Mouse (Mus musculus) heart, embryonic 16.5 days (tissue): Measurements from ENCODE around the gene Ndufa5. TPM values are rescaled to one million over a fixed set of nuclear protein-coding genes. Genes with fewer than 3 reads are reported as not detected.
A peak's percentile ranks its signal among the peaks of the same experiment; 100 is the strongest.

ENCODE experiments used
- ATAC-seq: fragments of 200-750 bp; cut with Nextera tagmentation; replicated peaks from 2 replicates; pipeline ENCODE4 v1.8.0; 2017; ENCODE audit warnings: moderate number of reproducible peaks; ENCODE audit not compliant: insufficient read depth, low FRiP score; ENCODE audit errors: extremely low read depth
- H3K27ac ChIP-seq: fragments of 300-500 bp; sonication (generic); 2 replicates; pipeline ENCODE4 v1.5.1; 2014; ENCODE audit warnings: mild to moderate bottlenecking, low read length, control low read depth, moderate library complexity
- H3K27me3 ChIP-seq: fragments of 300-500 bp; sonication (generic); 2 replicates; pipeline ENCODE4 v1.6.1; 2014; ENCODE audit warnings: low read length, mixed read lengths; ENCODE audit not compliant: control insufficient read depth, insufficient read depth
- H3K36me3 ChIP-seq: fragments of 300-500 bp; sonication (generic); 2 replicates; pipeline ENCODE4 v1.6.1; 2014; ENCODE audit not compliant: control insufficient read depth, insufficient read depth
- H3K4me1 ChIP-seq: fragments of 300-500 bp; sonication (generic); 2 replicates; pipeline ENCODE4 v1.6.1; 2014; ENCODE audit warnings: low read length, mixed read lengths; ENCODE audit not compliant: control insufficient read depth, insufficient read depth
- H3K4me2 ChIP-seq: fragments of 300-500 bp; sonication (generic); 2 replicates; pipeline ENCODE4 v1.6.1; 2014; ENCODE audit warnings: low read depth, mild to moderate bottlenecking, control low read depth, low read length
- H3K4me3 ChIP-seq: fragments of 300-500 bp; sonication (generic); 2 replicates; pipeline ENCODE4 v1.5.1; 2014; ENCODE audit warnings: mild to moderate bottlenecking, control low read depth, low read length
- H3K9ac ChIP-seq: fragments of 300-500 bp; sonication (generic); 2 replicates; pipeline ENCODE4 v1.6.1; 2014; ENCODE audit warnings: low read length, control low read depth
- H3K9me3 ChIP-seq: fragments of 300-500 bp; sonication (generic); replicated peaks from 2 replicates; pipeline ENCODE4 v1.6.1; 2016; ENCODE audit warnings: low read length; ENCODE audit not compliant: control insufficient read depth
- WGBS: fragments of 180-500 bp; shearing (Covaris S2); extraction: QIAGEN DNeasy Blood & Tissue Kit; methylation state at CpG from one replicate; pipeline ENCODE4 v1.1.7; 2014; 5-methylcytosine and 5-hydroxymethylcytosine counted together
- polyA plus RNA-seq: library from polyadenylated mRNA; unstranded; fragments of >200 nt; fragmentation: Nextera tagmentation; extraction: Ambion mirVana; gene quantifications from 2 replicates; pipeline ENCODE4 v1.2.1, GENCODE M21; 2015

Ndufa5 gene
- polyA plus RNA-seq, 1 experiment from 2014 or later, result 771 TPM

DNA sequence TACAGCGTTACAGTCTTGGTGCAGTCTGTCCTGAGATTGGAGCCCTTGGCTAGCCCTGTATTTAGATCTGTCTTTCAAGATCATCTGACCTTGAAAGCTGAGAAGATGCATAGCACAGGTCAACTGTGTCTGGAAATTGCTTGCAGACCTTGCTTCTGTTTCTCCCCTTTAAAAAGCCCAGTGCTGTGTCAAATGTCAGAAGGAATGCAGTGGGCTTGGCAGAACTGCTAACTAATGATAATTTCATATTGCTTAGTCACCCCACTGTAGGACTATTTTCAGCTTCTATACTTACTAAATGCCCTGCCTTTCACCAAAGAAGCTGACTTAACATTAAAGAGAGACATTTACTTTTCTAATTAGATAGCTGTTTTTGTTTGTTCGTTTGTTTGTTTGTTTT is 27.7 kb upstream of the Ndufa5 start:
- no peak for ATAC-seq
- Histone ChIP-seq H3K4me3 (no peak overlapping the region), H3K9ac (no peak overlapping the region), H3K27me3 (no peaks in the 10 kb centered on the region), H3K4me1 (peaks cover 18% of the 10 kb centered on the region), H3K27ac (peak overlapping the region; percentile 65), H3K4me2 (no peak overlapping the region), H3K9me3 (no peaks in the 10 kb centered on the region), H3K36me3 (no peaks in the 10 kb centered on the region)
- 64% methylated on average over 2 of the region's 2 CpGs for WGBS

DNA sequence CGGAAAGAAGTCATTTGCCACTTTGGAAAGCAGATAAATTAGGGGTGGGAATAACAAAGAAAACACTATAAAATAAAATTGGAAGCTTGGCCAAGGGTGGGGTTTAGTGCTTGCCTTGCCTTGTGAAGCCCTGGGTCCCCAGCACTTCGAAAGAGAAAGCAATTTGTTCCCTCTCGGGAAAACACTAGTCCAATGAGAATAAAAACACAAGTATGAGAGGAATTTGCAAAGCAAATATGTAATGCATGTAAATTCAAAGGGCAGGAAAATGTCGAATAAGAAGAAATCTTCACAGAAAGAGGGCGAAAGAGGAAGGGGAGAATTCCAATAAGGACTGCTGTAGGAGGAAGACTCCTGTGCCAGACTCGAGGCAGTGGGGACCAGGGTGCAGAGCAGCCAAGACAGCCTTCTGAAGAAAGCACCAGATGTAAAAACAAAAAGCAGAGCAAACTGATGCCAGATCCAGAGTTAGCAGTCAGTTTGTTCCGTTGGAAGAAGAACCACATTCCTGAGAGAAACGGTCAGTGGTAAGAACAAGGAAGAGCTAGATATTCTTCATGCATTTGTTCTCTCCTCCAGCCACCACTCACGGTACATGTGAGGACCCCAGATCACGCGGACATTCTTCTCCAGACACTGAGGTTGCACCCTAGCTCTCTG is 26.7 kb upstream of the Ndufa5 start:
- H3K4me1 ChIP-seq, result peaks cover 18% of the 10 kb centered on the region
- 48% methylated on average over 11 of the region's 11 CpGs for WGBS
- H3K4me3 ChIP-seq, result no peak overlapping the region
- H3K36me3 ChIP-seq, result no peaks in the 10 kb centered on the region
- ATAC-seq, result no peak
- H3K9ac ChIP-seq, result 0 out of 2 replicates have a peak overlapping the region, but pooled peaks have one; percentile 15
- H3K9me3 ChIP-seq, result no peaks in the 10 kb centered on the region
- peak overlapping the region; percentile 31 for H3K27ac ChIP-seq
- H3K27me3 ChIP-seq, result no peaks in the 10 kb centered on the region
- peak overlapping the region; percentile 46 for H3K4me2 ChIP-seq

DNA sequence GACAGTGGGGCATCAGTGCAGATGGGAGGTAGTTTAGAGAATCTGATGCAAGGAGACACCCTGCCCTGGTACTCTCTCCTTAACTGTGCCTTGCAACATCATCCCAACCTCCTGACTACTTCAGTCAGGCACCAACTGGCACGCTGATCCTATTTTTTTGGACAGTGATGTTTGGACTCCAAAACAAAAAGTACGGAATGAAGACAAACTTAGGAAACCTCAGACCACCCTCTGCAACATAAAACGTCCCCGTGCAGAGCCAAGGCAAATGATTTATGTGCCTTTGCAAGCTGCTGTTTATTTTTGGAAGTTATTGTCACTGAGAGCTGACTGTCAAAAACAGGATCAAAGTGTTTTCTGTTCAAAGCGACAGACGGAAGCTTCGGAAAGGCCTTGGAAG is 24.2 kb upstream of the Ndufa5 start:
- no peak for ATAC-seq
- H3K4me3 ChIP-seq, result no peak overlapping the region
- no peaks in the 10 kb centered on the region for H3K9me3 ChIP-seq
- peaks cover 18% of the 10 kb centered on the region for H3K4me1 ChIP-seq
- H3K9ac ChIP-seq, result no peak overlapping the region
- H3K36me3 ChIP-seq, result no peaks in the 10 kb centered on the region
- 0 out of 2 replicates have a peak overlapping the region, but pooled peaks have one; percentile 14 for H3K27ac ChIP-seq
- H3K4me2 ChIP-seq, result peak overlapping the region; percentile 28; the same call in 1 of the 2 replicates
- no peaks in the 10 kb centered on the region for H3K27me3 ChIP-seq
- WGBS, result 31% methylated on average over 7 of the region's 7 CpGs

DNA sequence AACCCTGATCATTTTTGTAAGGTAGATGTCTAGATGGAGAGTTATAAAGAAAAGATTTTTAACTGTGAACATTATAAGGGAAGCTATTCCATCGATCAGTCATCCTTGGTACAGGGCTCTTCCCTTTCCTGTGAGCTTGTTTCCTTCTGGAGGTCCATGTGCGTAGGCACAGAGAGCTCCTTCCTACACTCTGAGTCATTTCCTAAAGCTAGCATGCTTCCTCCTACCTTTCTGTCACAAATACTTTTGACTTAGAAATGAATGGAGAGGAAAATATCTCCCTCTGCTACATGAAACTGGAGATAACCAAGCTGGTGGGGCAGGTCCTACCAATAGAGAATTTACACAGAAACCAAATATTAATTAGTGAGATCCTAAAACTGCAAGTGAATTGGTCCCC is 22.0 kb upstream of the Ndufa5 start:
- no peak overlapping the region for H3K9ac ChIP-seq
- H3K27me3 ChIP-seq, result no peaks in the 10 kb centered on the region
- 65% methylated on average over 2 of the region's 2 CpGs for WGBS
- no peak for ATAC-seq
- H3K36me3 ChIP-seq, result no peaks in the 10 kb centered on the region
- no peak overlapping the region for H3K4me3 ChIP-seq
- no peak overlapping the region for H3K4me2 ChIP-seq
- peaks cover 22% of the 10 kb centered on the region for H3K4me1 ChIP-seq
- no peak overlapping the region for H3K27ac ChIP-seq
- no peaks in the 10 kb centered on the region for H3K9me3 ChIP-seq

DNA sequence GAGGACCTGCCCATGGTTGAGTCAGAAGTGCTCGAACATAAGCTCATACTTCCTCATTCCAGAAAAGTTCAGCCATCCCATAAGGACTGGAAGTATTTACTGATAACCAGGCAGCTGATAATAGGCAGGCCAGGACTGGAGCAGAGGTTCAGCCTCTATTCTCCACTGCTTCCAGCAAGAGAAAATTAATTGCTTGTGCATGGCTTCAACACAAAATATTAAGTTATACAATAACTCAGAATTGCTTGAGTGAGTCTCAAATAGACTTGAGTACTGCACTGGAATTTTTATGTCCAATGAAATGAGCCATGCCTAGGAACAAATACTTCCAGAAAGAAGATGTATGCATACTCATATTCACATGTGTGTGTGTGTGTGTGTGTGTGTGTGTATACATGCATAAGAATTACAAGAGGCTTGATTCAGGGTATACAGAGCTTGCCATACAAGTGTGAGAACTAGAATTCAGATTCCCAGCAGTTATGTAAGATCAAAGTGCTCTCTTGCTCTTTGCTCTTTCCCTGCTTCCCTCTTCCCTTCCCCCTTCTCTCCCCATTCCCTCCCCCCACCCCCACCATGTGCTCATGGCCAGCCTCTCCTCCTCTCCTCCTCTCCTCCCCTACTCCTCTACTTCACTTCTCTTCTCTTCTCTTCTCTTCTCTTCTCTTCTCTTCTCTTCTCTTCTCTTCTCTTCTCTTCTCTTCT is 19.1 kb upstream of the Ndufa5 start:
- Histone ChIP-seq H3K9ac (no peak overlapping the region), H3K27me3 (no peaks in the 10 kb centered on the region), H3K4me3 (no peak overlapping the region), H3K27ac (peak overlapping the region; percentile 74), H3K9me3 (no peaks in the 10 kb centered on the region), H3K36me3 (no peaks in the 10 kb centered on the region), H3K4me1 (peaks cover 24% of the 10 kb centered on the region), H3K4me2 (peak overlapping the region; percentile 17; the same call in 1 of the 2 replicates)
- WGBS, result 3% methylated on average over 1 of the region's 1 CpGs
- peak; percentile 61 for ATAC-seq

DNA sequence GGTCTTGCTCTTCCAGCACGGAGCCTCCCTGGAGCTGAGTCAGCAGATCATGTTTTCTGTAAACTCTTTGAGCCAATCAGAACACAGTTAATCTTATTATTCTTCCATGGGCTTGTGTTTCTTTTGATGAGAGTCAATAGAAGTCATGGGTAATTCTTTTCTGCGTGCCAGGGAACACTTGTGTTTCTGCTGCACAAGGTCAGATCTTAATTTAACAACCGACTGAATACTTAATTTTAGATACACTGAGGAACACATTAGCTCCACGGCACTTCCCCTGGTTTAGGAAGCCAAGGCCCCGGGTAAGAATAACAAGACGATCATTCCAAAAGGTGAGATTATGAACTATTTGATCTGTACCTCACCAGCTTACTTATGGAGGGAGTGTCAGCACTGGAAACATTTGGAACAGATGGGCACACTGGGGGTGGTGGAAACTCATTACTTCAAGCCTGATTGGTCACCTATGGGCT is 15.3 kb upstream of the Ndufa5 start:
- WGBS, result 30% methylated on average over 6 of the region's 6 CpGs
- Histone ChIP-seq H3K27me3 (no peaks in the 10 kb centered on the region), H3K9ac (peak overlapping the region; percentile 29; the same call in 1 of the 2 replicates), H3K4me3 (no peak overlapping the region), H3K36me3 (no peaks in the 10 kb centered on the region), H3K4me2 (peak overlapping the region; percentile 32), H3K9me3 (no peaks in the 10 kb centered on the region), H3K4me1 (peaks cover 29% of the 10 kb centered on the region), H3K27ac (peak overlapping the region; percentile 77)
- ATAC-seq, result peak; percentile 46; the same call in 1 of the 2 replicates

DNA sequence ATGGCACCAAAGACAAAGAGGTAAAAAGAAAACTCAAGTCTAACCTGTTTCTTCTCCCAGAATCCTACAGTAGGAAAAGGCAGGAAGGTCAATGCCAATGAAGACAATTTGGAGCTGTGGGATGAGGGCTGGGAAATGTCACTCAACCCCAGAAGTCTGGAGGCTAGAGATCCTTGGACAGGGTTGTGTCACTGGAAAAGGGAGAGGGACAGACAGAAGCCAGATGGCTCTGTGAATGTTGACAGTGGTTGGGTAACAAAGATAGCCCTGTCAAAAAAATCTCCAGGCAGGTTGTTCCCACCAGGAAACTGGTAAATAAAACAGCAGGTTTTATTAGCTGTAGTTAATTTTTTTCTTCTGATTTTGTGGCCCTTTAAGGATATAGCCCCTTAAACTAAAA is 14.6 kb upstream of the Ndufa5 start:
- H3K4me2 ChIP-seq, result no peak overlapping the region
- H3K27me3 ChIP-seq, result no peaks in the 10 kb centered on the region
- peak; percentile 68; the same call in 1 of the 2 replicates for ATAC-seq
- H3K9me3 ChIP-seq, result no peaks in the 10 kb centered on the region
- H3K4me1 ChIP-seq, result peaks cover 29% of the 10 kb centered on the region
- peak overlapping the region; percentile 77 for H3K27ac ChIP-seq
- no peak overlapping the region for H3K9ac ChIP-seq
- H3K4me3 ChIP-seq, result no peak overlapping the region
- H3K36me3 ChIP-seq, result no peaks in the 10 kb centered on the region

DNA sequence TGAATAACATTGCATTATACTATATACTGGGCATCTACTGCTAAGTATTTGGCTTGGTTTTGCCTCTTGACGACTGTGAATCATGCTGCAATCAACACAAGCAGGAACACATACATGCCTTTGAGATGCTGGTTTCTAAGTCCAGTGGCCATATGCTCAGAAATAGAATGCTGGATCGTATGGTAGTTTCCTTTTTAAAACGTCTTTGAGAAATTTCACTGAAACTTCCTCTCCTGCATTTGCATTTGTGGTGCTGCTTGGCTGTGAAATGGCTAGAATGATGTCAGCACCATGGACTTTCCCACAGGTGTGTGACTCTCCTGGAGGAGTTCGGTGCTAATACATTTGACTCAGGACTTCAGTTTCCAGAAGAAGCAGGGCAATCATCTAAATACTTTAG is 12.3 kb upstream of the Ndufa5 start:
- H3K27ac ChIP-seq, result no peak overlapping the region
- H3K4me1 ChIP-seq, result peaks cover 17% of the 10 kb centered on the region
- H3K9me3 ChIP-seq, result no peaks in the 10 kb centered on the region
- no peak overlapping the region for H3K4me2 ChIP-seq
- no peak for ATAC-seq
- no peak overlapping the region for H3K4me3 ChIP-seq
- H3K27me3 ChIP-seq, result no peaks in the 10 kb centered on the region
- H3K36me3 ChIP-seq, result no peaks in the 10 kb centered on the region
- no peak overlapping the region for H3K9ac ChIP-seq
- 65% methylated on average over 4 of the region's 4 CpGs for WGBS

DNA sequence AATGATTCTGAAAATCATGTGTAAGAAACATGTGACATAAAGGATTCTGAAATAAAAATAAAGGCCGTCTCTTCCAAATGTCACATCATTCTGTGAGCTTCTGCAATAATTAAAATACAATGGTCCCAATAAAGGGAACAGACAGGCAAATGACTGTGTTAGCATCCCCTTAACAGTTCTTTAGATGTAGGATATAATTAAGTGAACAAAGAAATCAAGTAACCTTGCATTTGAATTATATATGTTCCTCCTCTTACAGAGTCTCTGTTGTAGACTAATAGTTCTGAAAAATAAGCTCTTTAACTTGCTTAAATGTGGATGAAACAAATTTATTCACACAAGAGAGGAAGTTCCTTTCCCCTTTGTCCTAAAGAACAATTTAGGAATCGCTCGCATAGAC is 10.6 kb upstream of the Ndufa5 start:
- H3K4me3 ChIP-seq, result no peak overlapping the region
- no peak for ATAC-seq
- H3K4me2 ChIP-seq, result no peak overlapping the region
- H3K27ac ChIP-seq, result no peak overlapping the region
- H3K27me3 ChIP-seq, result no peaks in the 10 kb centered on the region
- peaks cover 17% of the 10 kb centered on the region for H3K4me1 ChIP-seq
- WGBS, result 91% methylated on average over 3 of the region's 3 CpGs
- no peaks in the 10 kb centered on the region for H3K9me3 ChIP-seq
- H3K9ac ChIP-seq, result no peak overlapping the region
- H3K36me3 ChIP-seq, result no peaks in the 10 kb centered on the region
